Mouse (Mus musculus) thymus, adult 2 months (tissue): ENCODE measurements around the gene Nlrp3. TPM values are rescaled to one million over a fixed set of nuclear protein-coding genes. Genes with fewer than 3 reads are reported as not detected.

Experiments
- DNase-seq: peaks from one replicate; pipeline ENCODE4 v3.0.0; 2021
- H3K27ac ChIP-seq: fragments of 200-500 bp; 2 replicates; pipeline ENCODE4 v1.5.1; 2012; ENCODE audit warnings: low read length, control low read depth; ENCODE audit not compliant: control insufficient read depth, insufficient read depth
- H3K27me3 ChIP-seq: fragments of 200-500 bp; 2 replicates; pipeline ENCODE4 v1.6.1; 2012; ENCODE audit warnings: mild to moderate bottlenecking, low read length, moderate library complexity, mixed read lengths; ENCODE audit not compliant: control insufficient read depth, insufficient read depth
- H3K36me3 ChIP-seq: fragments of 200-500 bp; 2 replicates; pipeline ENCODE4 v1.6.1; 2012; ENCODE audit warnings: mild to moderate bottlenecking, low read length, moderate library complexity; ENCODE audit not compliant: control insufficient read depth, insufficient read depth
- H3K4me1 ChIP-seq: fragments of 200-500 bp; replicated peaks from 2 replicates; pipeline ENCODE4 v1.6.1; 2012; ENCODE audit warnings: low read length; ENCODE audit not compliant: control insufficient read depth, insufficient read depth
- H3K4me3 ChIP-seq: fragments of 200-500 bp; 2 replicates; pipeline ENCODE4 v1.5.1; 2012; ENCODE audit warnings: mild to moderate bottlenecking, low read length, control low read depth, moderate library complexity; ENCODE audit not compliant: control insufficient read depth, insufficient read depth
- CTCF ChIP-seq: fragments of 200-500 bp; IDR thresholded peaks from 2 replicates; pipeline ENCODE4 v1.5.1; 2012; ENCODE audit warnings: mild to moderate bottlenecking, control low read depth, low read length, moderate library complexity, borderline replicate concordance; ENCODE audit not compliant: control insufficient read depth, poor library complexity, insufficient read depth; ENCODE audit errors: extremely low read depth
- POLR2A ChIP-seq: fragments of 200-500 bp; IDR thresholded peaks from 2 replicates; pipeline ENCODE4 v1.6.1; 2012; ENCODE audit warnings: mild to moderate bottlenecking, low read length, control low read depth, moderate library complexity; ENCODE audit not compliant: control insufficient read depth, poor library complexity, insufficient read depth; ENCODE audit errors: extremely low read depth
- WGBS: fragments of 180-500 bp; shearing (Covaris S2); methylation state at CpG from one replicate; pipeline ENCODE4 v1.1.7; 2018; 5-methylcytosine and 5-hydroxymethylcytosine counted together
- polyA plus RNA-seq: library from polyadenylated mRNA; depleted of rRNA; stranded (reverse); fragments of >200 nt; gene quantifications from 2 replicates; pipeline ENCODE4 v1.2.3, GENCODE M21; 2012; rRNA removed

Nlrp3 gene
- polyA plus RNA-seq, 1 experiment = 0.70 TPM

DNA sequence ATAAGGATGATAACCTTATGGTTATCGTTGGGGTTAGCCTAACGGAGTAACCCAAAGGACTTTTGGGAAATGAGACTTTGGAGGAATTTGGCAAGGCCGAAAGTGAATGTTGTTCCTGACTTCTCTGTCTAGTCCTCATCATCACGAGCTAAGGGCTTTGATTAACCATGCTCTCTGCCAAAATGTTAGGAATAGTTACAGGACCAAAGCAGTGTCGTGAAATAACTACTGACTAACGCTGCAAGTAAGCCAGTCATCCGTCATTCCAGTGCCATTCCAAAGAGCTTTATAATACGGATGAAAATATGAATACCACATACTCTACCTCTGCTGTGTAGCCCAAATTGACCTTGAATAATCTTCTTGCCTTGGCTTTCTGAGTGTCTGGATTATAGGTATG is 55.6 kb downstream of the Nlrp3 start:
- no peak for DNase-seq
- WGBS = 91% methylated on average over 8 of the region's 8 CpGs
- no peaks in the 10 kb centered on the region for H3K36me3 ChIP-seq
- H3K4me1 ChIP-seq = no peaks in the 10 kb centered on the region
- TF ChIP-seq POLR2A = no peak
- no peak for TF ChIP-seq CTCF
- H3K27ac ChIP-seq = no peak overlapping the region
- no peak overlapping the region for H3K4me3 ChIP-seq
- no peaks in the 10 kb centered on the region for H3K27me3 ChIP-seq

DNA sequence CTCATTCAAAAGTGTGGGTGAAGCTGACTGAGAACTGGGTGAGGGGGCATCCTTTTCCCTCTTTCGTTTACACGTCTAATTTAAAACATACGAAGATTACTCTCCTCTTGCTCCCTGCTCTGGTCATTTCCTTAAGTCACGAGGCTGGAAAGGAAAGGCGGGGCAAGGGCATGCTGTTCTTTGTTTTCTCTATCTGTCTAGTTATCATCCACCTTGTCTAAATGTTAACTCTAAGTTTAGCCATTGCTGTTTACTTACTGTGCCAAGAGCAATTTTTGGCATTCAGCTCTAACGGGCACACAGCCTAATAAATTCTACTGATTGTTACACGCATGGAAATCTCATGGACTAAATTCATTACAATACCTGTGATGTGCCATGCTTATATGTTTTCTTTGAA is 57.8 kb downstream of the Nlrp3 start:
- H3K27me3 ChIP-seq = no peaks in the 10 kb centered on the region
- no peak overlapping the region for H3K27ac ChIP-seq
- no peaks in the 10 kb centered on the region for H3K36me3 ChIP-seq
- no peak for DNase-seq
- no peaks in the 10 kb centered on the region for H3K4me1 ChIP-seq
- WGBS = 66% methylated on average over 7 of the region's 7 CpGs
- no peak overlapping the region for H3K4me3 ChIP-seq
- no peak for TF ChIP-seq CTCF
- TF ChIP-seq POLR2A = no peak

DNA sequence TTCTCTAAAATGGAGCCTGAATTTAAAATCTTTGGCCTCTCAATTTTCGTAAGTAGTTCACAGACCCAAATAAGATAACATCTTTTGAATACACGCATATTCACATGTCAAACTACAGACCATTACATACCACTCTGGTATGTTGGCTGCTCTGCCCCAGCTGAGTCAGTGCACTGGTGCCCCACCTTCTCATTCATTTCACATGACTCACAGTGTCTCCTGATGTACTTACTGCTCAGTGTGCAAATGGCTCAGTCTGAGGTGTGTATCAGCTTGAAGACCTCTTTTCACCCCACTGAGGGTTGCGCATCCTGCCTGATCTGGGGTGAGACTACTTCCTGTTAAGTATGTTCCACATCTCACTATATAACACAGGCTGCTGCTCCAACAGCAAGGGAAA is 59.5 kb downstream of the Nlrp3 start:
- TF ChIP-seq CTCF (no peak), POLR2A (no peak)
- no peak overlapping the region for H3K27ac ChIP-seq
- WGBS = 89% methylated on average over 3 of the region's 3 CpGs
- no peaks in the 10 kb centered on the region for H3K4me1 ChIP-seq
- H3K36me3 ChIP-seq = no peaks in the 10 kb centered on the region
- no peaks in the 10 kb centered on the region for H3K27me3 ChIP-seq
- DNase-seq = no peak
- no peak overlapping the region for H3K4me3 ChIP-seq

DNA sequence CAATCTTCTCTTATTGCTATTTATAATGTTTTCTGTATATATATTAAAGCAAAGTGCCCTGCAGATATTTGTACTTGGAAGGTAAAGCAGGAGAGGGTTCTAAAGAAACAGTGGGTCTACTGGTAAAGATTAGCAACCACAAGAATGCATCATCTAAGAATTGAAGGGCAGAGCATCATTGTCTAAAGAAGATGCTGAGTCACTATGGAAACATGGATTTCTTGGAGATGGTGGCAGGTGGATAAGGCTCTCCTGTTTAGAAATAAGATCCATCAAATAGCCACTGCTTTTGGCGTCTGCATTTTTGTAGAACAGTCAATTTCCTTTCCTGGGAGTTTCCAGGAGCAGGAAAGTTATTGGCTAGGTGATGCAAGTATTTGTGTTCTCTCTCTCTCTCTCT is 60.9 kb downstream of the Nlrp3 start:
- Histone ChIP-seq H3K4me1 (no peaks in the 10 kb centered on the region), H3K36me3 (no peaks in the 10 kb centered on the region), H3K27ac (no peak overlapping the region), H3K27me3 (no peaks in the 10 kb centered on the region), H3K4me3 (no peak overlapping the region)
- WGBS = 74% methylated on average over 1 of the region's 1 CpGs
- DNase-seq = no peak
- TF ChIP-seq POLR2A (no peak), CTCF (no peak)

DNA sequence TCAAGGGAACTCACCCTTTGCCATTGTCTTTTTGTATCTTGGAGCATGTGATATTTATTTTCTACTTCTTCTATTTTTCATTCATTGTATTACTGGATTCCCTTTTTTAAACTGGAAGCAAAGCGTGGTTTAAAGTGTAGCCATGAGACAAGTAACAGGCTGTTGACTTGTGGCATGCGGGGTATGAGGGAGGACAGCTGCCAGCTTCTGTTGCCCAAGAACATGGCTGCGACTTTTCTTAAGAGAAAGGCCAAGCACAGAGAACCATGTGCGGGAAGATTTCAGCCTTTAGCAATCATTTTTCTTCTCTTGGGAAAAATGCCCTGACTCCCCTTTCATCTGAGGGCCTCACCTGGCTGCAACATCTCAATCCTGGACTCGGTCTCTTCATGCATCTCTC is 70.3 kb downstream of the Nlrp3 start:
- no peaks in the 10 kb centered on the region for H3K27me3 ChIP-seq
- no peak overlapping the region for H3K27ac ChIP-seq
- H3K4me1 ChIP-seq = no peaks in the 10 kb centered on the region
- no peak for DNase-seq
- H3K4me3 ChIP-seq = no peak overlapping the region
- H3K36me3 ChIP-seq = no peaks in the 10 kb centered on the region
- WGBS = 89% methylated on average over 5 of the region's 5 CpGs
- TF ChIP-seq POLR2A = no peak
- TF ChIP-seq CTCF = no peak

DNA sequence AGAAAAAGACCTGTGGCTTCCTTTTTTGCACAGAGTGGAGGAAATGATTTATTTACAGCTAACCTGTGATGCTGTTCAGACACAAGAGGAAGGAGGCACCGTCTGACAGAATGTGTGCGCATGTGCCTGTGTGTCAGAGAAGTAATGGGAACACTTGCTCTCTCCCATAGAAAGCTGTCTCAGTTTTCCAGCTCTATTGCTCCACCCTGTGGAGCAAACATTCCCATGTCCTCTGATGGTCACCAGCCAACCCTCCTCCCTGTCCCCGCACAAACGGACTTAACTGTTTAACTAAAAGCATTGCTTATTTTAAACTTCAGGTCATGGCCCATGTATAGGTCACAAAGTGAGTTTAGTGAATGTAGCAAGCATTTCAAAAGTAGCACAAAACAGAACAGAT is 72.8 kb downstream of the Nlrp3 start:
- 59% methylated on average over 4 of the region's 4 CpGs for WGBS
- DNase-seq = no peak
- TF ChIP-seq POLR2A (no peak), CTCF (no peak)
- H3K27ac ChIP-seq = no peak overlapping the region
- no peak overlapping the region for H3K4me3 ChIP-seq
- peaks cover 8% of the 10 kb centered on the region for H3K4me1 ChIP-seq
- H3K36me3 ChIP-seq = no peaks in the 10 kb centered on the region
- no peaks in the 10 kb centered on the region for H3K27me3 ChIP-seq

Other genes starting within 250 kb of the Nlrp3 start
- 1.3 and 2.2 TPM in 2 replicates for gene Wnt9a, start 234.6 kb upstream of the Nlrp3 start, polyA plus RNA-seq
- not detected in 2 replicates for gene Prss38, start 165.9 kb upstream of the Nlrp3 start, polyA plus RNA-seq
- 16.4 and 16.9 TPM in 2 replicates for gene Jmjd4, start 91.5 kb upstream of the Nlrp3 start, polyA plus RNA-seq
- 35.1 and 36.8 TPM in 2 replicates for gene Snap47, start 90.4 kb upstream of the Nlrp3 start, polyA plus RNA-seq
- 0.34 and 0.50 TPM in 2 replicates for gene Zfp867, start 69.1 kb upstream of the Nlrp3 start, polyA plus RNA-seq
- gene Zkscan17, start 14.8 kb upstream of the Nlrp3 start, polyA plus RNA-seq = 15.9 and 21.1 TPM in 2 replicates
- 0.06 and 0.18 TPM in 2 replicates for gene Olfr222, start 34.7 kb downstream of the Nlrp3 start, polyA plus RNA-seq
- gene Olfr223, start 51.7 kb downstream of the Nlrp3 start, polyA plus RNA-seq = not detected in 2 replicates
- gene Mprip, start 119.7 kb downstream of the Nlrp3 start, polyA plus RNA-seq = 172 and 221 TPM in 2 replicates
- gene Pld6, start 246.1 kb downstream of the Nlrp3 start, polyA plus RNA-seq = 1.8 and 2.0 TPM in 2 replicates